Mouse (Mus musculus): ENCODE measurements around the gene Bicd2.

Bicd2 gene

GRCm38 (mm10) chr13:49400139-49400538 is 58.8 kb downstream of the Bicd2 start:
- peak in 1 of 2 experiments; percentile 59 for DNase-seq (ENCODE audit: low spot score in 2 of 2)

GRCm38 (mm10) chr13:49402628-49403027 is 61.2 kb downstream of the Bicd2 start:
- no peak for DNase-seq (ENCODE audit: low spot score in 2 of 2)

- DNase-seq (ENCODE audit: low spot score in 2 of 2): no peak
Observed at GRCm38 (mm10) chr13:49407795-49408194, 66.4 kb downstream of the Bicd2 start.

GRCm38 (mm10) chr13:49420754-49421605 is 79.6 kb downstream of the Bicd2 start, which contains the start of gene Ippk:
Ippk (plus strand) TSS chr13:49421249.
- peak; percentile 96 to 98 for DNase-seq (ENCODE audit: low spot score in 2 of 2)

- no peak for DNase-seq (ENCODE audit: low spot score in 2 of 2)
Observed at GRCm38 (mm10) chr13:49421606-49421917, 80.2 kb downstream of the Bicd2 start.

GRCm38 (mm10) chr13:49421959-49422358 is 80.6 kb downstream of the Bicd2 start:
- no peak for DNase-seq (ENCODE audit: low spot score in 2 of 2)

GRCm38 (mm10) chr13:49426736-49427135 is 85.4 kb downstream of the Bicd2 start:
- no peak for DNase-seq (ENCODE audit: low spot score in 2 of 2)

- no peak for DNase-seq (ENCODE audit: low spot score in 2 of 2)
Observed at GRCm38 (mm10) chr13:49428042-49428675, 86.8 kb downstream of the Bicd2 start.

GRCm38 (mm10) chr13:49430529-49430928 is 89.1 kb downstream of the Bicd2 start:
- no peak for DNase-seq (ENCODE audit: low spot score in 2 of 2)

GRCm38 (mm10) chr13:49433268-49434029 is 92.1 kb downstream of the Bicd2 start:
- no peak for DNase-seq (ENCODE audit: low spot score in 2 of 2)

- DNase-seq (ENCODE audit: low spot score in 2 of 2): no peak
Observed at GRCm38 (mm10) chr13:49435745-49436144, 94.4 kb downstream of the Bicd2 start.

GRCm38 (mm10) chr13:49436170-49436569 is 94.8 kb downstream of the Bicd2 start:
- peak; percentile 35 to 47 for DNase-seq (ENCODE audit: low spot score in 2 of 2)

Measured in left cerebral cortex, adult 9 months (tissue).